Mouse (Mus musculus) activated CD4-positive, CD25-positive, alpha-beta regulatory T cell (primary cell): ENCODE measurements around the gene Gabrg1. TPM values are rescaled to one million over a fixed set of nuclear protein-coding genes. Genes with fewer than 3 reads are reported as not detected.

Source experiments
- polyA plus RNA-seq, 2 experiments: library from polyadenylated mRNA; unstranded; fragments of 100-300 nt; shearing (Covaris generic); gene quantifications; one replicate each; pipeline ENCODE4 v1.2.1; 2017

The Gabrg1 gene
- polyA plus RNA-seq: under 1 TPM in 1 of 2 experiments, not detected in 1; 0.06 TPM

DNA sequence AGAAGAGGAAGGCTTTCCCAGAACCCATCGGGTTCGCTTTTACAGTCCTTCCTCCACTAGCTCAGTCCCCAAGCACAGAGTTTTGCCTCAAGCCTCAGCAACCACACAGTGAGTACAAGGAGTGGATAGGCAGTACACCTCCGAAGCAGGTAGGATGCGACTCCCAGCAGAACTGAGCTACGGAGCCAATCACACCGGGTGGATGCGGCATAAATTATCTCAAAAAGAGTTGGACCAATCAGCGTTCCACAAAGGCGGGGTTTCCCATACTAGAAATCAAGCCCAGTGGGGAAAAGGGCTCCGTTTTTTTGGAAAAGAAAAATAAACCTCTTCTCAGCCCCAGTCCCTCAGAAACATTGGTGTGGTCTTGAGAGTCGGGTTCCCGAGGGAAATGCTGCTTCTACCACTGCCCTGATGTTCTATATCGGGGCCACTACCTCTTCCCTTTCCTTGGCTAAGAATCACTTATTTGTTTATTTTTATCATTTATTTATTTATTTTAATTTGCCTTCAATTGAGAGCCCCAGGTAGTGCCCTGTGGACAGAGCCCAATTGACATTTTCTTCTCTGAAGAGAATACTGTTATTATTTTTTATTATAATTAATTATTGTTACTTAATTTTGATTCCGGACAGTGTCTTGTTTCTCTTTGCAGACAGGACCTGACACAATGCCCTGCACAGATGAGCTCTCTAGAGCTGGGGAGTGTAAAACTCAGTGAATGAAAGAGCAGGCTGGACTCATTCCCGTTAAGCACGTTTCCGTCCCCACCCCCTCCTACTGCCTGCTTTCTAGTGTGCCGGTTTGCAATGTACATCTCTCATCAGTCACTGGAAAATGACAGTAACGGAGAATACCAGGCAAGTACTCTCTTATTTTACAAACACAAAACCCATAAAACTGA, at the start of gene Gabrg1:
Gene Gabrg1 (minus strand): TSS at position 426 of the 904 bp plus-strand sequence.

